Mouse (Mus musculus): ENCODE measurements around the gene Kmt5a. TPM values are rescaled to one million over a fixed set of nuclear protein-coding genes. Genes with fewer than 3 reads are reported as not detected.
"Not testable (repeated sequence)": the region's sequence is repeated elsewhere in the genome, so short reads cannot be mapped to it uniquely, and the experiment has no call there.

The Kmt5a gene
- total RNA-seq, 2 experiments from 2014 or later: 45.2 to 55.7 TPM

- no peak for DNase-seq
- intact Hi-C loops (cut with DNase I): no loop called here
Measured at GRCm38 (mm10) chr5:124480119-124480518, 40.4 kb downstream of the Kmt5a start.

GRCm38 (mm10) chr5:124481714-124482113 is 42.0 kb downstream of the Kmt5a start:
- intact Hi-C loops (cut with DNase I): no loop called here
- no peak for DNase-seq

GRCm38 (mm10) chr5:124482436-124482965 is 42.8 kb downstream of the Kmt5a start:
- intact Hi-C loops (cut with DNase I): no loop called here
- DNase-seq: no peak

- intact Hi-C loops (cut with DNase I): no loop called here
- DNase-seq: peak; percentile 95
Measured at GRCm38 (mm10) chr5:124482966-124483654, 43.4 kb downstream of the Kmt5a start, which contains the start of gene Snrnp35. Gene Snrnp35 (plus strand): TSS chr5:124483134.

- intact Hi-C loops (cut with DNase I): no loop called here
- DNase-seq: peak; percentile 23
Measured at GRCm38 (mm10) chr5:124483655-124484396, 44.1 kb downstream of the Kmt5a start.

GRCm38 (mm10) chr5:124485654-124486053 is 45.9 kb downstream of the Kmt5a start:
- DNase-seq: no peak
- intact Hi-C loops (cut with DNase I): no loop called here

- no peak for DNase-seq
- intact Hi-C loops (cut with DNase I): no loop called here
Measured at GRCm38 (mm10) chr5:124488885-124489284, 49.2 kb downstream of the Kmt5a start.

- DNase-seq: no peak
- intact Hi-C loops (cut with DNase I): no loop called here
Measured at GRCm38 (mm10) chr5:124491732-124492131, 52.0 kb downstream of the Kmt5a start.

GRCm38 (mm10) chr5:124492618-124493017 is 52.9 kb downstream of the Kmt5a start:
- intact Hi-C loops (cut with DNase I): no loop called here
- no peak for DNase-seq

GRCm38 (mm10) chr5:124493455-124493854 is 53.7 kb downstream of the Kmt5a start:
- no peak for DNase-seq
- intact Hi-C loops (cut with DNase I): no loop called here

GRCm38 (mm10) chr5:124495547-124495946 is 55.8 kb downstream of the Kmt5a start:
- no peak for DNase-seq
- intact Hi-C loops (cut with DNase I): no loop called here

- intact Hi-C loops (cut with DNase I): no loop called here
- DNase-seq: no peak
Measured at GRCm38 (mm10) chr5:124496614-124497514, 57.1 kb downstream of the Kmt5a start.

- DNase-seq: no peak
- intact Hi-C loops (cut with DNase I): no loop called here
Measured at GRCm38 (mm10) chr5:124498221-124498876, 58.6 kb downstream of the Kmt5a start.

GRCm38 (mm10) chr5:124499001-124499400 is 59.3 kb downstream of the Kmt5a start:
- no peak for DNase-seq
- intact Hi-C loops (cut with DNase I): no loop called here

- DNase-seq; intact Hi-C loops (cut with DNase I): not testable (repeated sequence)
Measured at GRCm38 (mm10) chr5:124500037-124500436, 60.3 kb downstream of the Kmt5a start.

GRCm38 (mm10) chr5:124500573-124500972 is 60.8 kb downstream of the Kmt5a start:
- DNase-seq: no peak
- intact Hi-C loops (cut with DNase I): no loop called here

- no peak for DNase-seq
- intact Hi-C loops (cut with DNase I): no loop called here
Measured at GRCm38 (mm10) chr5:124501541-124501940, 61.8 kb downstream of the Kmt5a start.

GRCm38 (mm10) chr5:124503742-124504141 is 64.0 kb downstream of the Kmt5a start:
- DNase-seq: no peak
- intact Hi-C loops (cut with DNase I): no loop called here

GRCm38 (mm10) chr5:124505235-124505634 is 65.5 kb downstream of the Kmt5a start:
- intact Hi-C loops (cut with DNase I): no loop called here

GRCm38 (mm10) chr5:124506731-124507359 is 67.1 kb downstream of the Kmt5a start:
- DNase-seq: no peak
- intact Hi-C loops (cut with DNase I): no loop called here

More at GRCm38 (mm10) chr5:124505235-124505634, 65.5 kb downstream of the Kmt5a start:
- DNase-seq: no peak
